Mouse (Mus musculus): ENCODE results near the gene Patl1. TPM values are rescaled to one million over a fixed set of nuclear protein-coding genes. Genes with fewer than 3 reads are reported as not detected.
"Not testable (repeated sequence)": the region's sequence is repeated elsewhere in the genome, so short reads cannot be mapped to it uniquely, and the experiment has no call there.

The Patl1 gene
- polyA plus RNA-seq, 1 experiment from 2014 or later: 6.2 TPM

GRCm38 (mm10) chr19:11969155-11970050 is 57.2 kb downstream of the Patl1 start:
- 74% methylated on average over 9 of the region's 9 CpGs for WGBS (ENCODE audit: insufficient replicate concordance)
- no peak overlapping the region for H3K9ac ChIP-seq
- peaks cover 54% of the 10 kb centered on the region for H3K36me3 ChIP-seq
- H3K4me1 ChIP-seq (replicated peaks): peaks cover 47% of the 10 kb centered on the region
- H3K4me3 ChIP-seq (replicated peaks): no peak overlapping the region
- DNase-seq: no peak
- no peaks in the 10 kb centered on the region for H3K27me3 ChIP-seq
- no peaks in the 10 kb centered on the region for H3K9me3 ChIP-seq (replicated peaks)
- H3K27ac ChIP-seq: no peak overlapping the region
- H3K4me2 ChIP-seq: no peak overlapping the region
- no peak for ATAC-seq (ENCODE audit: low read depth)

GRCm38 (mm10) chr19:11973511-11974222 is 61.5 kb downstream of the Patl1 start:
- H3K9me3 ChIP-seq (replicated peaks): no peaks in the 10 kb centered on the region
- no peak overlapping the region for H3K9ac ChIP-seq
- peaks cover 93% of the 10 kb centered on the region for H3K36me3 ChIP-seq
- no peak overlapping the region for H3K4me3 ChIP-seq (replicated peaks)
- no peak overlapping the region for H3K4me2 ChIP-seq
- no peaks in the 10 kb centered on the region for H3K27me3 ChIP-seq
- no peak for DNase-seq
- ATAC-seq (ENCODE audit: low read depth): peak; percentile 84
- H3K4me1 ChIP-seq (replicated peaks): peaks cover 46% of the 10 kb centered on the region
- H3K27ac ChIP-seq: peak overlapping the region; percentile 26; the same call in 1 of the 2 replicates
- 62% methylated on average over 13 of the region's 13 CpGs for WGBS (ENCODE audit: insufficient replicate concordance)

DNA sequence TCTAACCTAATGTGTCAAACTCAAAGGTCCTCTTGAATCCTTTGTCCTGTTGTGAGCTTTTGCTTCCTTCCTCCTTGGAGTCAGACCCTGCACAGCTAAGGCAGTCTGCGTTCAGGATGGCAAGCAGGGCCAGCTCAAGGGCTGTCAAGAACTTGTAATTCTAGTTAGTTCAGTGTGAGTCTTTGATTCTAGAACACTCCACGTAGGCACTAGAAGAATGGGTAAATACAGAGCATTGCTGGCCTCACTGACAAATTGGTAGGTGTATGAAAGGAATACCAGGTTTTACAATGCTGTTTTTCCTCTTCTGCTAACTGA is 62.0 kb downstream of the Patl1 start:
- no peak overlapping the region for H3K9ac ChIP-seq
- no peaks in the 10 kb centered on the region for H3K9me3 ChIP-seq (replicated peaks)
- H3K4me3 ChIP-seq (replicated peaks): no peak overlapping the region
- no peaks in the 10 kb centered on the region for H3K27me3 ChIP-seq
- H3K36me3 ChIP-seq: peaks cover 93% of the 10 kb centered on the region
- peaks cover 41% of the 10 kb centered on the region for H3K4me1 ChIP-seq (replicated peaks)
- H3K4me2 ChIP-seq: no peak overlapping the region
- 0 out of 2 replicates have a peak overlapping the region, but pooled peaks have one; percentile 26 for H3K27ac ChIP-seq
- WGBS (ENCODE audit: insufficient replicate concordance): 84% methylated on average over 2 of the region's 2 CpGs
- DNase-seq (no peak), ATAC-seq (ENCODE audit: low read depth) (no peak)

GRCm38 (mm10) chr19:11975683-11976082 is 63.5 kb downstream of the Patl1 start:
- H3K9ac ChIP-seq: 0 out of 2 replicates have a peak overlapping the region, but pooled peaks have one; percentile 33
- peaks cover 100% of the 10 kb centered on the region for H3K36me3 ChIP-seq
- DNase-seq (no peak), ATAC-seq (ENCODE audit: low read depth) (peak; percentile 60)
- no peak overlapping the region for H3K4me3 ChIP-seq (replicated peaks)
- peak overlapping the region; percentile 62 for H3K27ac ChIP-seq
- H3K4me1 ChIP-seq (replicated peaks): peaks cover 34% of the 10 kb centered on the region
- H3K9me3 ChIP-seq (replicated peaks): no peaks in the 10 kb centered on the region
- WGBS (ENCODE audit: insufficient replicate concordance): 38% methylated on average over 4 of the region's 4 CpGs
- H3K4me2 ChIP-seq: peak overlapping the region; percentile 12; the same call in 1 of the 2 replicates
- H3K27me3 ChIP-seq: no peaks in the 10 kb centered on the region

DNA sequence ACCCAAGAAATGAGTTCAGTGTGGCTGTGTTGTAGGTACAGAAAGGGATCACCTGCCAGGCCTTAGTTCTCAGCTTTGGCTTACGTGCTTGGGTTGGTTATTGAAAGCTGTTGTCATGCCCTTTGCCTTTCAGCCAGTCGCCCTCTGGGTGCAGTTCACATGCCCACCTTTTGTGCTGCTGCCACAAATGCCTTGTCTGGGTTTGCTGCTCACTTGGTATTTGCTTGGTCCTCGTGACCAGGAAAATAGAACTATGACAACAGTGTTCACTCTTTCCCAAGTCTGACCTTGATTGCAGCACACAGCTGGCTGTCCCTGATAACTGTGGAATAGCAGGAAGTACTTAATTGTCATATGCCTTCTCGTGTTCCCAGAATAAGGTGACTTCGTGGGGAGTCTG is 65.2 kb downstream of the Patl1 start:
- WGBS (ENCODE audit: insufficient replicate concordance): 66% methylated on average over 5 of the region's 5 CpGs
- ATAC-seq (ENCODE audit: low read depth) (no peak), DNase-seq (no peak)
- Histone ChIP-seq H3K9me3 (replicated peaks) (no peaks in the 10 kb centered on the region), H3K36me3 (peaks cover 98% of the 10 kb centered on the region), H3K27me3 (no peaks in the 10 kb centered on the region), H3K4me3 (replicated peaks) (no peak overlapping the region), H3K4me2 (no peak overlapping the region), H3K27ac (no peak overlapping the region), H3K9ac (no peak overlapping the region), H3K4me1 (replicated peaks) (peaks cover 34% of the 10 kb centered on the region)

GRCm38 (mm10) chr19:11980471-11980870 is 68.3 kb downstream of the Patl1 start:
- peaks cover 95% of the 10 kb centered on the region for H3K36me3 ChIP-seq
- no peak overlapping the region for H3K4me3 ChIP-seq (replicated peaks)
- H3K4me2 ChIP-seq: no peak overlapping the region
- ATAC-seq (ENCODE audit: low read depth) (no peak), DNase-seq (no peak)
- H3K27me3 ChIP-seq: no peaks in the 10 kb centered on the region
- H3K4me1 ChIP-seq (replicated peaks): peaks cover 12% of the 10 kb centered on the region
- 76% methylated on average over 4 of the region's 4 CpGs for WGBS (ENCODE audit: insufficient replicate concordance)
- no peak overlapping the region for H3K27ac ChIP-seq
- H3K9ac ChIP-seq: no peak overlapping the region
- no peaks in the 10 kb centered on the region for H3K9me3 ChIP-seq (replicated peaks)

GRCm38 (mm10) chr19:11984614-11985013 is 72.4 kb downstream of the Patl1 start:
- not testable (repeated sequence) for ATAC-seq (ENCODE audit: low read depth); H3K27me3 ChIP-seq; H3K4me2 ChIP-seq; H3K4me3 ChIP-seq (replicated peaks); DNase-seq; H3K9me3 ChIP-seq (replicated peaks); H3K4me1 ChIP-seq (replicated peaks); H3K27ac ChIP-seq; H3K9ac ChIP-seq
- peaks cover 84% of the 10 kb centered on the region for H3K36me3 ChIP-seq
- WGBS (ENCODE audit: insufficient replicate concordance): 80% methylated on average over 5 of the region's 5 CpGs

GRCm38 (mm10) chr19:11987841-11988240 is 75.6 kb downstream of the Patl1 start:
- ATAC-seq (ENCODE audit: low read depth): no peak
- peaks cover 5% of the 10 kb centered on the region for H3K4me1 ChIP-seq (replicated peaks)
- H3K36me3 ChIP-seq: peaks cover 85% of the 10 kb centered on the region
- DNase-seq: no peak
- H3K9ac ChIP-seq: no peak overlapping the region
- 86% methylated on average over 3 of the region's 3 CpGs for WGBS (ENCODE audit: insufficient replicate concordance)
- H3K4me3 ChIP-seq (replicated peaks): no peak overlapping the region
- no peak overlapping the region for H3K4me2 ChIP-seq
- no peak overlapping the region for H3K27ac ChIP-seq
- no peaks in the 10 kb centered on the region for H3K9me3 ChIP-seq (replicated peaks)
- no peaks in the 10 kb centered on the region for H3K27me3 ChIP-seq

DNA sequence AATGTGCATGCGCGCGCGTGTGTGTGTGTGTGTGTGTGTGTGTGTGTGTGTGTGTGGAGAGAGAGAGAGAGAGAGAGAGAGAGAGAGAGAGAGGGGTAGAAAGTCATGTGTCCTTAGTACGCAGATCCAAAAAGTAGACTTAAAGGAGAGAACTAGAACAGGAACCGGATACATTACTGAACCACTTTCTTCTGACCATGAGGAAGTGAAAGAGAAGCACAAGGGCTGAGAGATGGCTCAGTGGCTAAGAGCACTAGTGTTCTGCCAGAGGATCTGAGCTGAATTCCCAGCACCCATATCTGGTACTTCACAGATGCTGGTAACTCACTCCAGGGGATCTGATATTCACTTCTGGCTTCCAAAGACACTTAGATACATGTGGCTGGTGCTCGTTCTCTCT is 77.1 kb downstream of the Patl1 start:
- no peak overlapping the region for H3K4me2 ChIP-seq
- H3K9ac ChIP-seq: no peak overlapping the region
- H3K27ac ChIP-seq: no peak overlapping the region
- H3K4me3 ChIP-seq (replicated peaks): no peak overlapping the region
- no peaks in the 10 kb centered on the region for H3K9me3 ChIP-seq (replicated peaks)
- 91% methylated on average over 7 of the region's 7 CpGs for WGBS (ENCODE audit: insufficient replicate concordance)
- ATAC-seq (ENCODE audit: low read depth) (no peak), DNase-seq (no peak)
- peaks cover 82% of the 10 kb centered on the region for H3K36me3 ChIP-seq
- peaks cover 5% of the 10 kb centered on the region for H3K4me1 ChIP-seq (replicated peaks)
- H3K27me3 ChIP-seq: no peaks in the 10 kb centered on the region

DNA sequence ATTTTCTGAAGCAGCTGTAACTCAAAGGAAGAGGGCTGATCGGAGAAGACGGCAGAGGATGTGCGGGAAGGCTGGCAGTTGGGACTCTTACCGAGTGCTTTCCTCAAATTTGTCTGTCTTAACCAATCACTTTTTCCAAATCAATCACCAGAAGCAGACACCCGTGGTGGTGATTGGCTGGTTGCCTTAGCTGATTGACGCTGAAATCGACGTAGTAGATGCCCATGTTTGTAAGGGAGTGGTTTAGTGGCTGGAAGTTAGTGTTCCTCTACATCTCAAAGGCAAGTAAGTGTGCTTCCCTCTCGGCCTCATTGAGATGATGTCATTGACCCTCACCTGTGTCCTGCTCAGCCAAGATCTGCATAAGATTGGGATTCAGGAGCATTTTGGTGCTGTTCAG is 79.8 kb downstream of the Patl1 start:
- Histone ChIP-seq H3K27ac (no peak overlapping the region), H3K9me3 (replicated peaks) (no peaks in the 10 kb centered on the region), H3K36me3 (peaks cover 80% of the 10 kb centered on the region), H3K27me3 (no peaks in the 10 kb centered on the region), H3K4me3 (replicated peaks) (no peak overlapping the region), H3K9ac (no peak overlapping the region), H3K4me1 (replicated peaks) (peaks cover 10% of the 10 kb centered on the region), H3K4me2 (no peak overlapping the region)
- WGBS (ENCODE audit: insufficient replicate concordance): 84% methylated on average over 9 of the region's 9 CpGs
- DNase-seq (no peak), ATAC-seq (ENCODE audit: low read depth) (no peak)

DNA sequence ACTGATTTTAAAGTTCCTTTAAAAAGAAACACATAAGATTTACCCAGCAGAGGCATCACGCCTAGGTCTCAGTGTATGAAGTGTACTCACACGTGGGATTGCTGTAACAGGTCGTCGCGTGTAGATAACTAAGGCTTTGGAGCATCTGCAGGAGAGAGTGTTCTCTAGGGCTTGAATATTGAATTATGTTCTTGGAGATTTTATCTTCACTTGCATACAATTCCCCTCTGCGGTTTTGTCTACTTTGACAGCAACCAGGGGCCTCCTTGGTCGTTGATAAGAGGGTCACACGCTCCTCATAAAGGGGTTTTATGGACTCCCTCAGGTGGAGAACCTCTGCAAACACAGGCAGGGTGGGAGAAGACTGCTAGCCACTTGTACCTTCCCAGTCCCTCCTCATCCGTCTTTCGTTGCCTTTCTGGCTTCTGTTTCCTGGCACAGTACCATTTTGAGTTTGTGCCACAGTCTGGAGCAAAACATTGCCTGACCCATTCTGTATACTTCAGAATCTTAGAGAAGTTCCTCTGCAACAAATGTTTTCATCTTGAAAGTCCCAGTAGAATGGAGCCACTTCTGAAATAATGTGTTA is 80.3 kb downstream of the Patl1 start:
- no peak overlapping the region for H3K27ac ChIP-seq
- peaks cover 76% of the 10 kb centered on the region for H3K36me3 ChIP-seq
- H3K4me2 ChIP-seq: no peak overlapping the region
- no peak overlapping the region for H3K4me3 ChIP-seq (replicated peaks)
- no peak overlapping the region for H3K9ac ChIP-seq
- peaks cover 10% of the 10 kb centered on the region for H3K4me1 ChIP-seq (replicated peaks)
- DNase-seq: no peak
- H3K27me3 ChIP-seq: no peaks in the 10 kb centered on the region
- H3K9me3 ChIP-seq (replicated peaks): no peaks in the 10 kb centered on the region
- ATAC-seq (ENCODE audit: low read depth): no peak
- 70% methylated on average over 10 of the region's 10 CpGs for WGBS (ENCODE audit: insufficient replicate concordance)
